Mouse (Mus musculus) gastrocnemius, adult 2 months (tissue): ENCODE results near the gene Gm12216. TPM values are rescaled to one million over a fixed set of nuclear protein-coding genes. Genes with fewer than 3 reads are reported as not detected.
A peak's percentile ranks its signal among the peaks of the same experiment; 100 is the strongest.

ENCODE experiments used
- DNase-seq: peaks from one replicate; pipeline ENCODE4 v3.0.0; 2022
- H3K27ac ChIP-seq: fragments of 200-600 bp; 2 replicates; pipeline ENCODE4 v1.8.1; 2022; ENCODE audit warnings: mild to moderate bottlenecking
- H3K4me3 ChIP-seq: fragments of 200-600 bp; 2 replicates; pipeline ENCODE4 v1.8.1; 2022; ENCODE audit warnings: mild to moderate bottlenecking, moderate library complexity
- CTCF ChIP-seq: fragments of 200-600 bp; IDR thresholded peaks from 2 replicates; pipeline ENCODE4 v1.8.1; 2022; ENCODE audit warnings: antibody characterized with exemption, mild to moderate bottlenecking, moderate library complexity
- intact Hi-C: fragments of 180-260 bp; cut with DNase I; formaldehyde crosslinking; loops from one replicate; pipeline ENCODE4 v1.15.1; 2025
- total RNA-seq, 2 experiments: library from RNA; stranded (reverse); gene quantifications; 2 replicates each; pipeline ENCODE4 v1.2.3; 2021

Gene Gm12216
- total RNA-seq, 2 experiments from 2014 or later, result 0.87 to 1.4 TPM

GRCm38 (mm10) chr11:53781201-53781775, 77.8 kb downstream of the Gm12216 start:
- H3K4me3 ChIP-seq, result no peak overlapping the region
- DNase-seq, result peak; percentile 10
- intact Hi-C loops, result loop anchor here (5.0 kb wide), 1 partner anchor 36 kb away; no protein-coding TSS in a partner anchor
- TF ChIP-seq CTCF, result no peak
- no peak overlapping the region for H3K27ac ChIP-seq

GRCm38 (mm10) chr11:53780262-53780661, 78.8 kb downstream of the Gm12216 start:
- H3K4me3 ChIP-seq, result no peak overlapping the region
- 0 out of 2 replicates have a peak overlapping the region, but pooled peaks have one; percentile 35 for H3K27ac ChIP-seq
- DNase-seq, result peak; percentile 10
- no peak for TF ChIP-seq CTCF
- intact Hi-C loops, result loop anchor here (5.0 kb wide), 1 partner anchor 37 kb away; no protein-coding TSS in a partner anchor

GRCm38 (mm10) chr11:53779808-53780207, 79.2 kb downstream of the Gm12216 start:
- intact Hi-C loops, result loop anchor here (5.0 kb wide), 1 partner anchor 37 kb away; no protein-coding TSS in a partner anchor
- no peak for TF ChIP-seq CTCF
- Histone ChIP-seq H3K4me3 (no peak overlapping the region), H3K27ac (no peak overlapping the region)
- DNase-seq, result no peak

- no peak overlapping the region for H3K27ac ChIP-seq
- intact Hi-C loops, result no loop called here
- no peak for DNase-seq
- no peak for TF ChIP-seq CTCF
- no peak overlapping the region for H3K4me3 ChIP-seq
These were observed 80.6 kb downstream of the Gm12216 start for GRCm38 (mm10) chr11:53778455-53778854.

GRCm38 (mm10) chr11:53777736-53778135, 81.3 kb downstream of the Gm12216 start:
- no peak for TF ChIP-seq CTCF
- no peak overlapping the region for H3K4me3 ChIP-seq
- intact Hi-C loops, result no loop called here
- DNase-seq, result peak; percentile 11
- no peak overlapping the region for H3K27ac ChIP-seq

- Histone ChIP-seq H3K27ac (peak overlapping the region; percentile 35), H3K4me3 (peak overlapping the region; percentile 40)
- no peak for TF ChIP-seq CTCF
- intact Hi-C loops, result no loop called here
- DNase-seq, result peak; percentile 20
These were observed 84.3 kb downstream of the Gm12216 start for GRCm38 (mm10) chr11:53774659-53775255.

GRCm38 (mm10) chr11:53773641-53774360, 85.3 kb downstream of the Gm12216 start:
- intact Hi-C loops, result no loop called here
- DNase-seq, result peak; percentile 11
- no peak for TF ChIP-seq CTCF
- Histone ChIP-seq H3K4me3 (peak overlapping the region; percentile 98), H3K27ac (peak overlapping the region; percentile 49)

GRCm38 (mm10) chr11:53773087-53773486, 86.0 kb downstream of the Gm12216 start, which contains the start of gene Gm17334:
Gm17334 (minus strand) TSS chr11:53773187.
- intact Hi-C loops, result no loop called here
- TF ChIP-seq CTCF, result no peak
- H3K27ac ChIP-seq, result peak within 1 kb of the TSS; percentile 49
- DNase-seq, result peak; percentile 12
- H3K4me3 ChIP-seq, result peak within 1 kb of the TSS; percentile 98

- H3K4me3 ChIP-seq, result peak overlapping the region; percentile 98
- no peak for TF ChIP-seq CTCF
- H3K27ac ChIP-seq, result peak overlapping the region; percentile 38; the same call in 1 of the 2 replicates
- DNase-seq, result peak; percentile 14
- intact Hi-C loops, result no loop called here
These were observed 86.5 kb downstream of the Gm12216 start for GRCm38 (mm10) chr11:53772536-53772935.

GRCm38 (mm10) chr11:53771001-53771744, 87.9 kb downstream of the Gm12216 start:
- Histone ChIP-seq H3K4me3 (peak overlapping the region; percentile 98), H3K27ac (peak overlapping the region; percentile 94)
- no peak for TF ChIP-seq CTCF
- peak; percentile 21 for DNase-seq
- intact Hi-C loops, result no loop called here

GRCm38 (mm10) chr11:53770125-53770791, 88.8 kb downstream of the Gm12216 start:
- peak overlapping the region; percentile 94 for H3K27ac ChIP-seq
- peak; percentile 22; the same call in 1 of the 2 replicates for TF ChIP-seq CTCF
- peak; percentile 89 for DNase-seq
- peak overlapping the region; percentile 98 for H3K4me3 ChIP-seq
- intact Hi-C loops, result no loop called here

- no peak for TF ChIP-seq CTCF
- H3K27ac ChIP-seq, result peak within 1 kb of the TSS; percentile 94
- peak; percentile 96 for DNase-seq
- intact Hi-C loops, result no loop called here
- peak within 1 kb of the TSS; percentile 98 for H3K4me3 ChIP-seq
These were observed 89.3 kb downstream of the Gm12216 start, which contains the start of gene Irf1 for GRCm38 (mm10) chr11:53769760-53770124. Irf1 (plus strand) TSS chr11:53770014.
